Mouse (Mus musculus): ENCODE results near the gene Itgb2. TPM values are rescaled to one million over a fixed set of nuclear protein-coding genes. Genes with fewer than 3 reads are reported as not detected.

Gene Itgb2
- polyA plus RNA-seq, 1 experiment from 2014 or later, result 23.1 TPM

DNA sequence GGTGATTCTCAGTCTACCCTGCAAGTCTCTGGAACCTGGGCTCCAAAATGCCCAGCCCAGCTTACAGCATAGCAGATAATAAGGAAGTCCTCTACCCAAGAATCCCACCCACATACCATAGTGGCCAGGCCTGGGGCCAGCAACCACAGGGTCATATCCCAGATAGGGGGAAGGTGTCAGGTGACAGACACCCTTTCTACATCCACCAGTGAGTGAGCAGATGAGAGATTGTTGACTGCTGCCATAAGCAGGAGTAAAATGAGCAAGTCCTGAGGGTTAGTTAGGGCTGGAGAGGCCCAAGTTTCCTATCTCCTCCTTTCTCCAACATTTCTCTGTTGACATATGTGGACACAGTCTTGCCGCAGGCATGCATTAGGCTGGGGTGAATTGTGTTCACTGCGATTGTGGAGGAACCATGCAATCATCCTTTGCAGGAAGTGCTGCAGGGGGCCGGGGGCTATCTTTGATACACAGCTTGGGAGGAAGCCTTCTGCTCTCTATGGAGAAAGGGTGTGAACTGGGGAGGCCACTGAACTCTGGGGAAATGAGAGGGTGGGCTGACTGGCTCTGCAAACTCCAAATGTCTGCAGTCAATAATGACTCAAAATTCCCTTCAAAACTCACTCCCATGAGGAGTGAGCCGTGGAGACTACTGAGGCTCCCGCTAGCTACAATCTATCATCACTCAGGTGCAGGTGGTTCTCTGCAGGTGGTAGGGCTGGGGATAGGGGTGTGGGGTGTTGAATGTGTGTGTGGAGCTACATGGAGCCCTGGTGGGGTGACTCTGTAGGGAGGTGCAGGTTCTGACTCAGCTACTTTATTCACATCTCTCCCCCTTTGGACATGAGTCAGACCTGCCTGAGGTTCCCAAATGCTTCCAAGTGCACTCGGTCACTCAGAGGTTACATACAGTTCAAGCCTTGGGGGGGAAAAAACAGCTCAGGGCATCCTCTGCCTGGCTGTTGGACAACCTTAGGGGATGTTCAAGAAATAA lies 1.3 kb downstream of the Itgb2 start:
- H3K27ac ChIP-seq (ENCODE audit: low read depth), result peak overlapping the region; percentile 82

DNA sequence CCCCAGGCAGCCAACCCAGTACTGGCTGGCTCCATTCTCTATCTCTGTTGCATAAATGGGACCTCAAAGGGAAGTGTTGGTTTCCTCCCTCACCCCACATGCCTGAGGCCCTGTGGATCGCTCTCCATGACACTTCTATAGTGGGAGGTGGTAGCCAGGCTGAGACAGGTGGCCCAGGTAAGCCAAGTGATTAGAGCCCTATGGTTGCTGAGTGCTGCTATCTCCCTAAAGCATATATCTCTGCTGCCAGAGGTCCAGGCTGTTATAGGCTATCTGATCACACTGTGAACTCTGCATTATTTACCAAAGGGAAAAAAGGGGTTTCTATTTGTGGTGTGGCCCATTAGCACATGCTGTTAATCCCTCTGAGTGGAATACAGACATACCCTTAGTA lies 2.0 kb downstream of the Itgb2 start:
- H3K27ac ChIP-seq (ENCODE audit: low read depth), result no peak overlapping the region; the same call in 1 of the 2 replicates

More for the DNA sequence above, 1.3 kb downstream of the Itgb2 start:
- ATAC-seq (peak; percentile 46), DNase-seq (no peak)
- Histone ChIP-seq H3K9me3 (ENCODE audit: low read length) (no peaks in the 10 kb centered on the region), H3K27me3 (ENCODE audit: insufficient read depth, low read length) (no peaks in the 10 kb centered on the region), H3K4me2 (ENCODE audit: low read depth, low read length) (peak overlapping the region; percentile 61), H3K9ac (replicated peaks) (peak overlapping the region; percentile 62), H3K36me3 (replicated peaks; ENCODE audit: insufficient read depth, low read length) (no peaks in the 10 kb centered on the region), H3K4me1 (ENCODE audit: insufficient read depth) (peaks cover 9% of the 10 kb centered on the region; the same call in 1 of the 2 replicates), H3K4me3 (ENCODE audit: low read depth, low read length) (peak overlapping the region; percentile 46)
- no peak for TF ChIP-seq EP300 (IDR thresholded peaks at IDR 0.05; ENCODE audit: low read depth)
- no peak for TF ChIP-seq CTCF (IDR thresholded peaks at IDR 0.05; ENCODE audit: low read depth)
- WGBS (ENCODE audit: insufficient replicate concordance), result 35% methylated on average over 6 of the region's 6 CpGs

DNA sequence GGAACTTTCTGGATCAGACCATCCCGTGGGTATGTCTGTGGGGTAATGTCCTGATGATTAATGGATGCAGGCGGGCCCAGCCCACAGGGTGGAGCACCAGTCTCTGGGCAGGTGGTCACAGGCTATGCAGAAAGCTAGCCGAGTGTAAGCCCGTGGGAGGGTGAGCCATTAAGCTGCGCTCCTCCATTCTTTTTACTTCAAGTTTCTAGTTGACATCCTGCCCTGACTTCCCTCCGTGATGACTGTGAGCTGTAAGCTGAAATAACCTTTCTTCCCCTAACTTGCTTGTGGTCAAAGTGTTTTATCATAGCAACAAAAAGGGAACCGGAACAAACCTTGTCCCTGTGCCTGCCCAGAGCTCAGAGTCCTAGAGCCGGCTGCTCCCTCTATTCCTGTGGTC lies 6.7 kb downstream of the Itgb2 start:
- peak overlapping the region; percentile 38; the same call in 1 of the 2 replicates for H3K4me2 ChIP-seq (ENCODE audit: low read depth, low read length)
- ATAC-seq (peak; percentile 47), DNase-seq (no peak)
- H3K27ac ChIP-seq (ENCODE audit: low read depth), result peak overlapping the region; percentile 77
- no peaks in the 10 kb centered on the region for H3K36me3 ChIP-seq (replicated peaks; ENCODE audit: insufficient read depth, low read length)
- no peaks in the 10 kb centered on the region for H3K27me3 ChIP-seq (ENCODE audit: insufficient read depth, low read length)
- no peak overlapping the region for H3K9ac ChIP-seq (replicated peaks)
- no peak overlapping the region for H3K4me3 ChIP-seq (ENCODE audit: low read depth, low read length)
- no peaks in the 10 kb centered on the region for H3K4me1 ChIP-seq (ENCODE audit: insufficient read depth)
- TF ChIP-seq EP300 (IDR thresholded peaks at IDR 0.05; ENCODE audit: low read depth) (no peak), CTCF (IDR thresholded peaks at IDR 0.05; ENCODE audit: low read depth) (no peak)
- H3K9me3 ChIP-seq (ENCODE audit: low read length), result no peaks in the 10 kb centered on the region
- 29% methylated on average over 8 of the region's 8 CpGs for WGBS (ENCODE audit: insufficient replicate concordance)

More for the DNA sequence above, 2.0 kb downstream of the Itgb2 start:
- Histone ChIP-seq H3K4me3 (ENCODE audit: low read depth, low read length) (peak overlapping the region; percentile 46; the same call in 1 of the 2 replicates), H3K36me3 (replicated peaks; ENCODE audit: insufficient read depth, low read length) (no peaks in the 10 kb centered on the region), H3K4me1 (ENCODE audit: insufficient read depth) (peaks cover 9% of the 10 kb centered on the region; the same call in 1 of the 2 replicates), H3K4me2 (ENCODE audit: low read depth, low read length) (peak overlapping the region; percentile 61), H3K9ac (replicated peaks) (no peak overlapping the region), H3K9me3 (ENCODE audit: low read length) (no peaks in the 10 kb centered on the region), H3K27me3 (ENCODE audit: insufficient read depth, low read length) (no peaks in the 10 kb centered on the region)
- TF ChIP-seq CTCF (IDR thresholded peaks at IDR 0.05; ENCODE audit: low read depth) (no peak), EP300 (IDR thresholded peaks at IDR 0.05; ENCODE audit: low read depth) (no peak)
- ATAC-seq (no peak), DNase-seq (no peak)
- WGBS (ENCODE audit: insufficient replicate concordance), result 38% methylated on average over 1 of the region's 1 CpGs

DNA sequence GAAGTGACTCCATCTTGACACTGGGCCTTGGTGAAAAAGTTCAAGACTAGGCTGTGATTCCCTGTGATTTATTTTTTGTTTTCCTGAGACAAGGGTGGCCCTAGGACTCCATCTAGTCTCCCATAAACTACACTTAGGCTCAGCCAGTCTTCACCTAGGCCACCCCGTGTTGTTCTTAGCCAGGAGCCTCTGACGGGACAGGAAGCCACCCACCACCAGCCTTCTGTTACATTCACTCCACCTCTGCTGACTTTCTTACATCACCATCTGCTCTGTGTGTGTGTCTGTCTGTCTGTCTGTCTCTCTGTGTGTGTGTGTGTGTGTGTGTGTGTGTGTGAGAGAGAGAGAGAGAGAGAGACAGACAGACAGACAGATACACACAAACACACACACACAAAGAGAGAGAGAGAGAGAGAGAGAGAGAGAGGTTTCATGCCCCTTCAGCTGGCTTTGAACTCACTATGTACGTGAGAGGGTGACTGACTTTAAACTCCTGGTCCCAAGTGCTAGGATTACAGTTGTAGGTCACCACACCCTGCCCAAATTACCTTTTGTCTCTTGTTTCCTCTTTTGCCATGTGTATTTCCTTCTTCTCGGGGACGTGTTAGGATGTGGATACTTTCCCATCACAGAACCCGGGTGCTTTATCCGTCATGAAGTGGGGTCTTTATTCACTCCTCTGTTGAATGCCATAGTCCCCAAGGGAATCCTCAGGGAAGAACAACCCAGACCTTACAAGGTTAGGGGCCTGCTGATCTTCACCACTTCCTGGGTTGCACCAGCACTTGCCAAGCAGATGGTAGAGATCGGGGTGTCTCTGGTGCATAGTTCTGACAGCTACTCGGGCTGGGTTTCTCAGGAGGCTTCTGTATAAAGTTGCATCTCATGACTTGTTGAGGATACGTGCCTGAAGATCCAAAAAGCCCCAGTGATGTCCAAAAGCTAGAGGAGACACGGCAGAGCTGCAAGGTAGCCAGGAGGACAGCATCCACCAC lies 7.5 kb downstream of the Itgb2 start:
- no peak for DNase-seq
- Histone ChIP-seq H3K27me3 (ENCODE audit: insufficient read depth, low read length) (no peaks in the 10 kb centered on the region), H3K4me2 (ENCODE audit: low read depth, low read length) (peak overlapping the region; percentile 38), H3K9me3 (ENCODE audit: low read length) (no peaks in the 10 kb centered on the region), H3K4me1 (ENCODE audit: insufficient read depth) (no peaks in the 10 kb centered on the region), H3K27ac (ENCODE audit: low read depth) (peak overlapping the region; percentile 63), H3K4me3 (ENCODE audit: low read depth, low read length) (no peak overlapping the region), H3K9ac (replicated peaks) (no peak overlapping the region; the same call in 1 of the 2 replicates), H3K36me3 (replicated peaks; ENCODE audit: insufficient read depth, low read length) (no peaks in the 10 kb centered on the region)
- 57% methylated on average over 11 of the region's 11 CpGs for WGBS (ENCODE audit: insufficient replicate concordance)
- no peak for TF ChIP-seq CTCF (IDR thresholded peaks at IDR 0.05; ENCODE audit: low read depth)
- TF ChIP-seq EP300 (IDR thresholded peaks at IDR 0.05; ENCODE audit: low read depth), result no peak
- ATAC-seq, result no peak

DNA sequence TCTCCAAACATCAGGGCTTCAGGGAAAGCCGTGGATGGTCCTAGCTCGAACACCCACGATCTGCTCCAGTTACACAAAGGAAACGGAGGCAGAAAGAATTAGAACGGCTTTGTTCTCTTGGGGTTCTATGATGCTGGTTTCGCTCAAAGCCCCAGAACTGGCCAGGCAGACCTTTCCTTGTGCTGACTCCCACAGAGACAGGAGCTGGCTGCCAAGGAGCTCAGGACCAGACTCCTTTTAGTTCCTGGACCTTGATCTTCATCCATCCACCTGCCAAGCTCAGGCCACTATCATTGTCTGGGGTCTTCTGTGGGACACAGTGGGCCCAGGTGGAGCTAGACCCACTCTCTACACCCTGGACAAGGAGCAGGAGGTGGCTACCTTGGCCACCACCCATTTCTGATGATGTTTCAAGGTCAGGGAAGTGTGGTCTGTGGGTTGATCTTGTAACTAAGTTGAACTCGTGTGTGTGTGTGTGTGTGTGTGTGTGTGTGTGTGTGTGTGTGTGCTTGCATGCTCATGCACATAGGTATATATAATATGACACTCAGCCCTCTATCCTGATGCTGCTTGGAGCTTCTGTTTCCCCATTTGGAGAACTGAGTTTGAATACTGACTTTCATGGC lies 9.4 kb downstream of the Itgb2 start:
- H3K4me1 ChIP-seq (ENCODE audit: insufficient read depth), result no peaks in the 10 kb centered on the region
- DNase-seq, result no peak
- no peaks in the 10 kb centered on the region for H3K9me3 ChIP-seq (ENCODE audit: low read length)
- no peak for ATAC-seq
- TF ChIP-seq EP300 (IDR thresholded peaks at IDR 0.05; ENCODE audit: low read depth), result no peak
- no peak for TF ChIP-seq CTCF (IDR thresholded peaks at IDR 0.05; ENCODE audit: low read depth)
- H3K27me3 ChIP-seq (ENCODE audit: insufficient read depth, low read length), result no peaks in the 10 kb centered on the region
- 82% methylated on average over 7 of the region's 7 CpGs for WGBS (ENCODE audit: insufficient replicate concordance)
- H3K9ac ChIP-seq (replicated peaks), result no peak overlapping the region
- no peak overlapping the region for H3K4me3 ChIP-seq (ENCODE audit: low read depth, low read length)
- H3K36me3 ChIP-seq (replicated peaks; ENCODE audit: insufficient read depth, low read length), result no peaks in the 10 kb centered on the region
- H3K27ac ChIP-seq (ENCODE audit: low read depth), result no peak overlapping the region
- H3K4me2 ChIP-seq (ENCODE audit: low read depth, low read length), result no peak overlapping the region
